In the genomic region with DNA sequence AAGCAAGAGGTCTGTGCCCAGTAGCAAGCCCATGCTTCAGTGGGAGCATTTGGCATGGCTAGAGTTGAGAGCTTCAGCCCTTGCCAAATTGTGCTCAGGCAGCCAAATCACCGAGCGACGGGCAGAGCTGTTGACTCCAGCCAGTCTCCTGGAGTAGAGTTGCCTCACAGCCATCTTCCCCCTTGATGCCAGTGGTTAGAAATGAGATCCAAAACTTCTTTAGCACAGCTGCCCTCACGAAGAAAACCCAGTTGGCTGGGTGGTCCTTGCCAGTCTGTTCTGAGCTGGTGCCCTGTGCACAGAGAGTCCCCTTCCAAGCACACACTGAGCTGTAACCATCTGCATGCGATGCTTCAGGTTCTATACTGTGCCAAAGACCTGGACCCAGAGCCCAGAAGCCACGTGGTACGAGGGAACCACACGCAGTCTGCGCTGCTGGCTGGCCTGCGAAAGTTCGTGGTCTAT, we compare ENCODE assay signal across 19 mouse cellular contexts.
A peak's percentile ranks its signal among the peaks of the same experiment; 100 is the strongest.
DNase-seq lines count a peak whose midpoint lies in the region; ATAC-seq and TF ChIP-seq lines count a peak whose summit lies in the region.
"Had no signal": no experiment of that assay in that cellular context is flagged by ENCODE, and none has a peak within 500 bp of the region (broad histone marks: within the 10 kb centered on the region; RNA-seq: fewer than 3 reads in every experiment).

No protein-coding gene starts in this region.

- no peaks in the 10 kb centered on the region for H3K9me3 ChIP-seq in hindbrain, embryonic 16.5 days (ENCODE audit: control insufficient read depth, low read length)
- H3K9me3 ChIP-seq in hindbrain, embryonic 10.5 days: no peaks in the 10 kb centered on the region
- no peaks in the 10 kb centered on the region for H3K9me3 ChIP-seq in midbrain, postnatal 0 days (ENCODE audit: low read length)
- H3K9me3 ChIP-seq in midbrain, embryonic 10.5 days (replicated peaks): no peaks in the 10 kb centered on the region
- H3K9me3 ChIP-seq: embryonic facial prominence, embryonic 10.5 days; midbrain, embryonic 15.5 days; stomach, embryonic 15.5 days had no signal

- no peak overlapping the region for H3K4me3 ChIP-seq in hindbrain, embryonic 16.5 days (ENCODE audit: low read length)
- no peak overlapping the region for H3K4me3 ChIP-seq in hindbrain, embryonic 10.5 days
- no peak overlapping the region for H3K4me3 ChIP-seq in midbrain, postnatal 0 days (ENCODE audit: low read depth, low read length)
- H3K4me3 ChIP-seq in midbrain, embryonic 10.5 days: no peak overlapping the region
- H3K4me3 ChIP-seq: embryonic facial prominence, embryonic 10.5 days; liver, embryonic 13.5 days; midbrain, embryonic 15.5 days; stomach, embryonic 15.5 days had no signal

- no peaks in the 10 kb centered on the region for H3K4me1 ChIP-seq in hindbrain, embryonic 16.5 days (ENCODE audit: control insufficient read depth, insufficient read depth, low read depth, low read length)
- 0 out of 2 replicates have a peak, but pooled peaks cover 3% of the 10 kb centered on the region for H3K4me1 ChIP-seq in hindbrain, embryonic 10.5 days (replicated peaks)
- H3K4me1 ChIP-seq in midbrain, postnatal 0 days (ENCODE audit: insufficient read depth, low read length): no peaks in the 10 kb centered on the region
- peaks cover 4% of the 10 kb centered on the region; the same call in 1 of the 2 replicates for H3K4me1 ChIP-seq in midbrain, embryonic 10.5 days
- H3K4me1 ChIP-seq: embryonic facial prominence, embryonic 10.5 days; liver, embryonic 13.5 days; midbrain, embryonic 15.5 days; stomach, embryonic 15.5 days had no signal

- H3K27me3 ChIP-seq in hindbrain, embryonic 16.5 days (replicated peaks; ENCODE audit: control insufficient read depth, insufficient read depth, low read length): no peaks in the 10 kb centered on the region
- no peaks in the 10 kb centered on the region for H3K27me3 ChIP-seq in hindbrain, embryonic 10.5 days (ENCODE audit: insufficient read depth, poor library complexity, severe bottlenecking)
- no peaks in the 10 kb centered on the region for H3K27me3 ChIP-seq in midbrain, postnatal 0 days (ENCODE audit: insufficient read depth, low read length)
- H3K27me3 ChIP-seq in midbrain, embryonic 10.5 days (ENCODE audit: low read depth, poor library complexity, severe bottlenecking): no peaks in the 10 kb centered on the region
- H3K27me3 ChIP-seq: liver, embryonic 13.5 days; midbrain, embryonic 15.5 days; Patski; stomach, embryonic 15.5 days had no signal

- no peak overlapping the region for H3K27ac ChIP-seq in hindbrain, embryonic 16.5 days (ENCODE audit: low read depth, low read length)
- no peak overlapping the region for H3K27ac ChIP-seq in hindbrain, embryonic 10.5 days
- no peak overlapping the region for H3K27ac ChIP-seq in midbrain, postnatal 0 days (ENCODE audit: low read depth, low read length)
- no peak overlapping the region for H3K27ac ChIP-seq in midbrain, embryonic 10.5 days (replicated peaks)
- H3K27ac ChIP-seq: embryonic facial prominence, embryonic 10.5 days; hindbrain, embryonic 14.5 days; kidney, postnatal 0 days; liver, embryonic 13.5 days; midbrain, embryonic 15.5 days; stomach, embryonic 15.5 days had no signal

- ATAC-seq in hindbrain, embryonic 16.5 days: peak; percentile 89
- ATAC-seq in midbrain, postnatal 0 days (ENCODE audit: low FRiP score): no peak
- ATAC-seq: midbrain, embryonic 15.5 days; Patski had no signal

- no peak overlapping the region for H3K9ac ChIP-seq in hindbrain, embryonic 16.5 days (ENCODE audit: low read depth, low read length)
- no peak overlapping the region for H3K9ac ChIP-seq in midbrain, postnatal 0 days (replicated peaks; ENCODE audit: low read length, poor library complexity, severe bottlenecking)
- H3K9ac ChIP-seq: hindbrain, embryonic 14.5 days; liver, embryonic 13.5 days; midbrain, embryonic 15.5 days; stomach, embryonic 15.5 days had no signal

- DNase-seq in hindbrain, embryonic 10.5 days (ENCODE audit: low spot score): no peak
- DNase-seq in midbrain, postnatal 0 days (ENCODE audit: low spot score): peak; percentile 80
- DNase-seq in midbrain, embryonic 10.5 days (ENCODE audit: low spot score): no peak
- DNase-seq in cerebellum, adult 18-20 months: peak; percentile 76 to 83
- peak; percentile 83 to 88 for DNase-seq in cerebellum, postnatal 25 days
- no peak for DNase-seq in kidney, postnatal 14 days
- DNase-seq: gastrocnemius, postnatal 25 days; kidney, adult 11 months; liver, embryonic 13.5 days; right cerebral cortex, adult 18-20 months; spleen, adult 18-20 months; thymus, adult 2 months had no signal

- no peak overlapping the region for H3K4me2 ChIP-seq in hindbrain, embryonic 16.5 days (ENCODE audit: low read length)
- H3K4me2 ChIP-seq in midbrain, postnatal 0 days (ENCODE audit: low read depth, low read length, poor library complexity, severe bottlenecking): no peak overlapping the region
- H3K4me2 ChIP-seq: hindbrain, embryonic 14.5 days; liver, embryonic 13.5 days; midbrain, embryonic 15.5 days; stomach, embryonic 15.5 days had no signal

- TF ChIP-seq CTCF in midbrain, postnatal 0 days (IDR thresholded peaks at IDR 0.05): no peak

- H3K36me3 ChIP-seq in hindbrain, embryonic 16.5 days (ENCODE audit: control insufficient read depth, insufficient read depth, low read length): no peaks in the 10 kb centered on the region
- H3K36me3 ChIP-seq in hindbrain, embryonic 10.5 days: no peaks in the 10 kb centered on the region
- no peaks in the 10 kb centered on the region for H3K36me3 ChIP-seq in midbrain, postnatal 0 days (ENCODE audit: insufficient read depth, low read length)
- H3K36me3 ChIP-seq in midbrain, embryonic 10.5 days: no peaks in the 10 kb centered on the region
- H3K36me3 ChIP-seq: embryonic facial prominence, embryonic 10.5 days; liver, embryonic 13.5 days; midbrain, embryonic 15.5 days; stomach, embryonic 15.5 days had no signal

- WGBS in hindbrain, embryonic 16.5 days: 76% methylated on average over 11 of the region's 11 CpGs
- 90% methylated on average over 11 of the region's 11 CpGs for WGBS in hindbrain, embryonic 10.5 days
- WGBS in midbrain, postnatal 0 days: 80% methylated on average over 11 of the region's 11 CpGs
- WGBS in midbrain, embryonic 10.5 days: 91% methylated on average over 11 of the region's 11 CpGs

Comparison
In these comparisons a context has a peak if more than half of its experiments do, and no peak if none do; other contexts are left out.
1. DNase-seq: peak in midbrain, postnatal 0 days (single experiment), cerebellum, adult 18-20 months (2 of 2) and cerebellum, postnatal 25 days (2 of 2); none in hindbrain, embryonic 10.5 days (single experiment), midbrain, embryonic 10.5 days (single experiment) and kidney, postnatal 14 days (single experiment).